8 mouse cellular contexts compared by ENCODE assay signal in genomic region chr9:88719989-88720537, GRCm38 (mm10). TPM values are rescaled to one million over a fixed set of nuclear protein-coding genes. Genes with fewer than 3 reads are reported as not detected.
DNase-seq lines count a peak whose midpoint lies in the region; ATAC-seq and TF ChIP-seq lines count a peak whose summit lies in the region.
"Not testable (repeated sequence)": the region's sequence is repeated elsewhere in the genome, so short reads cannot be mapped to it uniquely, and the experiment has no call there.

Gene Mthfsl (minus strand): TSS chr9:88720296.

- peak within 1 kb of the TSS; percentile 62 for H3K4me2 ChIP-seq in heart, embryonic 14.5 days (ENCODE audit: low read length)
- H3K4me2 ChIP-seq in kidney, embryonic 15.5 days: peak within 1 kb of the TSS; percentile 55
- H3K4me2 ChIP-seq in limb, embryonic 12.5 days: peak within 1 kb of the TSS; percentile 51
- H3K4me2 ChIP-seq in midbrain, embryonic 13.5 days (replicated peaks): peak within 1 kb of the TSS; percentile 46

- not testable (repeated sequence) for H3K4me1 ChIP-seq in ES-Bruce4 (ENCODE audit: control insufficient read depth, insufficient read depth, low read length); forebrain, embryonic 10.5 days; heart, embryonic 14.5 days (ENCODE audit: control insufficient read depth in 2 of 2, insufficient read depth in 2 of 2, low read length in 2 of 2); kidney, embryonic 15.5 days; limb, embryonic 12.5 days (replicated peaks); midbrain, embryonic 13.5 days (replicated peaks)

- not testable (repeated sequence) for H3K9me3 ChIP-seq in ES-Bruce4 (replicated peaks; ENCODE audit: control insufficient read depth, insufficient read depth, low read length, poor library complexity, severe bottlenecking); forebrain, embryonic 10.5 days; heart, embryonic 14.5 days (ENCODE audit: control insufficient read depth, low read length); kidney, embryonic 15.5 days (replicated peaks); limb, embryonic 12.5 days; midbrain, embryonic 13.5 days

- peak within 1 kb of the TSS; percentile 32 for H3K4me3 ChIP-seq in ES-Bruce4 (ENCODE audit: low read depth, low read length)
- peak within 1 kb of the TSS; percentile 43 for H3K4me3 ChIP-seq in forebrain, embryonic 10.5 days
- H3K4me3 ChIP-seq in heart, embryonic 14.5 days (ENCODE audit: control insufficient read depth in 1 of 2, insufficient read depth in 1 of 2, low read depth in 1 of 2, low read length in 2 of 2): peak within 1 kb of the TSS; percentile 36 to 46
- H3K4me3 ChIP-seq in kidney, embryonic 15.5 days (replicated peaks): peak within 1 kb of the TSS; percentile 40
- H3K4me3 ChIP-seq in limb, embryonic 12.5 days (replicated peaks): peak within 1 kb of the TSS; percentile 33
- peak within 1 kb of the TSS; percentile 34 for H3K4me3 ChIP-seq in midbrain, embryonic 13.5 days (replicated peaks)

- ATAC-seq in heart, embryonic 14.5 days (ENCODE audit: insufficient number of reproducible peaks, insufficient read depth, low FRiP score, low read depth): peak; percentile 46
- ATAC-seq in kidney, embryonic 15.5 days (replicated peaks; ENCODE audit: low FRiP score): peak; percentile 77
- peak; percentile 56; the same call in 1 of the 2 replicates for ATAC-seq in limb, embryonic 12.5 days (ENCODE audit: insufficient number of reproducible peaks, insufficient read depth, low FRiP score, low TSS enrichment, low read depth)
- peak; percentile 65 for ATAC-seq in midbrain, embryonic 13.5 days

- H3K36me3 ChIP-seq in ES-Bruce4 (ENCODE audit: control insufficient read depth, insufficient read depth, low read length, poor library complexity, severe bottlenecking); forebrain, embryonic 10.5 days (replicated peaks); heart, embryonic 14.5 days (ENCODE audit: control insufficient read depth, insufficient read depth, low read length); kidney, embryonic 15.5 days; limb, embryonic 12.5 days; midbrain, embryonic 13.5 days; splenic B cell, adult 2 months (ENCODE audit: control insufficient read depth, insufficient read depth, low read length, poor library complexity, severe bottlenecking): not testable (repeated sequence)

- not testable (repeated sequence) for H3K27me3 ChIP-seq in ES-Bruce4 (ENCODE audit: control insufficient read depth, insufficient read depth, low read length, poor library complexity, severe bottlenecking); forebrain, embryonic 10.5 days (ENCODE audit: poor library complexity, severe bottlenecking); heart, embryonic 14.5 days (ENCODE audit: control insufficient read depth, insufficient read depth, low read length); kidney, embryonic 15.5 days; limb, embryonic 12.5 days; midbrain, embryonic 13.5 days; splenic B cell, adult 2 months (ENCODE audit: control insufficient read depth, insufficient read depth, low read length, poor library complexity, severe bottlenecking)

- TF ChIP-seq EP300 in ES-Bruce4 (IDR thresholded peaks at IDR 0.05; ENCODE audit: insufficient read depth, low read depth, low read length): not testable (repeated sequence)

- H3K27ac ChIP-seq in ES-Bruce4 (ENCODE audit: insufficient read depth, low read length): not testable (repeated sequence)
- H3K27ac ChIP-seq in forebrain, embryonic 10.5 days: peak within 1 kb of the TSS; percentile 83
- H3K27ac ChIP-seq in heart, embryonic 14.5 days (replicated peaks in 1 of 2; ENCODE audit: control insufficient read depth in 1 of 2, insufficient read depth in 1 of 2, low read depth in 2 of 2, low read length in 2 of 2): peak within 1 kb of the TSS; percentile 69 to 91
- H3K27ac ChIP-seq in kidney, embryonic 15.5 days: peak within 1 kb of the TSS; percentile 78
- H3K27ac ChIP-seq in limb, embryonic 12.5 days: peak within 1 kb of the TSS; percentile 80; the same call in 1 of the 2 replicates
- H3K27ac ChIP-seq in midbrain, embryonic 13.5 days: peak within 1 kb of the TSS; percentile 84

- not testable (repeated sequence) for H3K9ac ChIP-seq in ES-Bruce4 (ENCODE audit: low read depth, poor library complexity, severe bottlenecking); kidney, embryonic 15.5 days; limb, embryonic 12.5 days (replicated peaks)
- peak within 1 kb of the TSS; percentile 52 for H3K9ac ChIP-seq in heart, embryonic 14.5 days (ENCODE audit: low read length)
- H3K9ac ChIP-seq in midbrain, embryonic 13.5 days (replicated peaks): peak within 1 kb of the TSS; percentile 51; the same call in 1 of the 2 replicates

- peak; percentile 0 for DNase-seq in c-Kit-positive CD71-positive TER-119-positive erythroid progenitor cells, embryonic 14.5 days (ENCODE audit: low spot score)
- DNase-seq in forebrain, embryonic 10.5 days (ENCODE audit: extremely low spot score, low spot score): not testable (repeated sequence)
- DNase-seq in splenic B cell, adult 2 months (ENCODE audit: low read depth, low spot score): peak; percentile 25

- not testable (repeated sequence) for TF ChIP-seq POLR2A in ES-Bruce4 (IDR thresholded peaks at IDR 0.05; ENCODE audit: insufficient read depth, low read length)

- 36% methylated on average over 11 of the region's 12 CpGs for WGBS in forebrain, embryonic 10.5 days
- WGBS in heart, embryonic 14.5 days: 21% methylated on average over 11 of the region's 12 CpGs
- 25% methylated on average over 11 of the region's 12 CpGs for WGBS in kidney, embryonic 15.5 days
- 39% methylated on average over 11 of the region's 12 CpGs for WGBS in limb, embryonic 12.5 days
- 24% methylated on average over 11 of the region's 12 CpGs for WGBS in midbrain, embryonic 13.5 days

- TF ChIP-seq CTCF in ES-Bruce4 (IDR thresholded peaks at IDR 0.05; ENCODE audit: low read depth, low read length): not testable (repeated sequence)

RNA-seq across cellular contexts. Expression of gene Mthfsl, which starts in this region (rescaled TPM):
- polyA plus RNA-seq in ES-Bruce4 (2011; ENCODE audit: insufficient read depth, insufficient read length, low read depth, missing spikeins): 6.0 and 10.4 TPM in 2 replicates
- polyA plus RNA-seq in forebrain, embryonic 10.5 days (2016; fragmentation: Nextera tagmentation; extraction: Ambion mirVana): 24.3 and 25.0 TPM in 2 replicates
- 30.8 and 39.0 TPM in 2 replicates for polyA plus RNA-seq in heart, embryonic 14.5 days (2014; fragmentation: Nextera tagmentation; extraction: Ambion mirVana)
- 45.7 and 47.1 TPM in 2 replicates for polyA plus RNA-seq in kidney, embryonic 15.5 days (2015; fragmentation: Nextera tagmentation; extraction: Ambion mirVana)
- 36.6 and 42.9 TPM in 2 replicates for polyA plus RNA-seq in limb, embryonic 12.5 days (2016; fragmentation: Nextera tagmentation; extraction: Ambion mirVana)
- polyA plus RNA-seq in midbrain, embryonic 13.5 days (2015; fragmentation: Nextera tagmentation; extraction: Ambion mirVana): 42.8 and 46.0 TPM in 2 replicates
